Comparison of ENCODE assay signal across 20 mouse cellular contexts in the genomic region with DNA sequence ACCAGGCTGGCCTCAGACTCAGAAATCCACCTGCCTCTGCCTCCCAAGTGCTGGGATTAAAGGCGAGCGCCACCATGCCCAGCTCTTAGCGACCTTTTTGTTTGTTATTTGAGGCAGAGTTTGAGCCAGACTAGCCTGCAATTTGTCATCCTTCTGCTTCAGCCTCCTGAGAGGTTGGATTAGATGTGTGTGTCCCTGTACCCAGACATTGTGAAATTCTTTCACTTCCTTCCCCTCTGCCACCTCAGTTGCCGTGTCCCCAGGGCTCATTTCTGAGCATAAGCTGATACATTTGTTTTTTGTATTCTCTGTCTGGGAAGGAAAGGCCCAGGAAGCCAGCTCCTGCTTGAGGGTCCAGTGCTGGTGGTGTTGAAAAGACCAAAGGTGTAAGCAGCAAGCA. TPM values are rescaled to one million over a fixed set of nuclear protein-coding genes. Genes with fewer than 3 reads are reported as not detected.
DNase-seq lines count a peak whose midpoint lies in the region; ATAC-seq and TF ChIP-seq lines count a peak whose summit lies in the region.
"Had no signal": no experiment of that assay in that cellular context is flagged by ENCODE, and none has a peak within 500 bp of the region (broad histone marks: within the 10 kb centered on the region; RNA-seq: fewer than 3 reads in every experiment).

No protein-coding gene starts in this region.

- no peaks in the 10 kb centered on the region for H3K27me3 ChIP-seq in lung, postnatal 0 days (replicated peaks; ENCODE audit: insufficient read depth, low read length)
- H3K27me3 ChIP-seq in forebrain, embryonic 10.5 days (ENCODE audit: poor library complexity, severe bottlenecking), result peaks cover 15% of the 10 kb centered on the region

- no peak for TF ChIP-seq EP300 in lung, postnatal 0 days (IDR thresholded peaks at IDR 0.05)

- whole genome bisulfite sequencing in lung, postnatal 0 days, result 65% methylated on average over 4 of the region's 4 CpGs
- WGBS in forebrain, embryonic 10.5 days, result 83% methylated on average over 4 of the region's 4 CpGs

- H3K36me3 ChIP-seq in lung, postnatal 0 days (ENCODE audit: insufficient read depth, low read length), result no peaks in the 10 kb centered on the region
- H3K36me3 ChIP-seq in forebrain, embryonic 10.5 days (replicated peaks), result peaks cover 16% of the 10 kb centered on the region

- peak; percentile 9 for DNase-seq in lung, postnatal 0 days (ENCODE audit: low spot score)
- DNase-seq in lung, postnatal 10 days, result no peak
- no peak for DNase-seq in ovary, postnatal 14 days (ENCODE audit: low spot score)
- DNase-seq in forebrain, embryonic 10.5 days (ENCODE audit: extremely low spot score, low spot score), result no peak
- DNase-seq: cerebellum, adult 11-12 months; cerebellum, adult 8-10 months; cerebellum, postnatal 10 days; cerebellum, postnatal 36 days; gastrocnemius, postnatal 25 days; heart, adult 2 months; heart, postnatal 14 days had no signal

- no peak for TF ChIP-seq CTCF in lung, postnatal 0 days (IDR thresholded peaks at IDR 0.05)

- H3K9me3 ChIP-seq in lung, postnatal 0 days (ENCODE audit: low read length), result no peaks in the 10 kb centered on the region
- H3K9me3 ChIP-seq in forebrain, embryonic 10.5 days, result no peaks in the 10 kb centered on the region
- H3K9me3 ChIP-seq: forebrain, embryonic 15.5 days; heart, embryonic 10.5 days; heart, embryonic 13.5 days had no signal

- H3K27ac ChIP-seq in lung, postnatal 0 days (ENCODE audit: low read length), result no peak overlapping the region
- no peak overlapping the region for H3K27ac ChIP-seq in forebrain, embryonic 10.5 days
- H3K27ac ChIP-seq: forebrain, embryonic 15.5 days; heart, adult 2 months; heart, embryonic 10.5 days; heart, embryonic 13.5 days; hindbrain, embryonic 14.5 days; hindbrain, postnatal 0 days had no signal

- no peak overlapping the region for H3K4me3 ChIP-seq in lung, postnatal 0 days (ENCODE audit: low read depth, low read length)
- H3K4me3 ChIP-seq in forebrain, embryonic 10.5 days, result no peak overlapping the region
- H3K4me3 ChIP-seq: forebrain, embryonic 15.5 days; heart, adult 2 months; heart, embryonic 10.5 days; heart, embryonic 13.5 days had no signal

- no peak for ATAC-seq in lung, postnatal 0 days
- 0 out of 2 replicates have a peak, but pooled peaks have one; percentile 37 for ATAC-seq in common myeloid progenitor, adult 5-6 weeks (replicated peaks; ENCODE audit: low read depth, poor library complexity, severe bottlenecking)
- peak; percentile 43; the same call in 1 of the 2 replicates for ATAC-seq in megakaryocyte progenitor cell, adult 5-6 weeks (replicated peaks; ENCODE audit: poor library complexity)
- ATAC-seq: activated CD4-positive, CD25-positive, alpha-beta regulatory T cell, adult 4 months; forebrain, embryonic 15.5 days; hindbrain, postnatal 0 days; inflammation-experienced regulatory T-cells, adult 6 months had no signal

- no peak overlapping the region for H3K4me2 ChIP-seq in lung, postnatal 0 days (replicated peaks; ENCODE audit: low read depth, low read length)
- H3K4me2 ChIP-seq: forebrain, embryonic 15.5 days; heart, embryonic 13.5 days; hindbrain, embryonic 14.5 days had no signal

- no peak overlapping the region for H3K9ac ChIP-seq in lung, postnatal 0 days (replicated peaks; ENCODE audit: low read depth)
- H3K9ac ChIP-seq: forebrain, embryonic 15.5 days; heart, embryonic 13.5 days; hindbrain, embryonic 14.5 days had no signal

- H3K4me1 ChIP-seq in lung, postnatal 0 days (ENCODE audit: insufficient read depth, low read depth, low read length), result no peaks in the 10 kb centered on the region
- H3K4me1 ChIP-seq in forebrain, embryonic 10.5 days, result peaks cover 7% of the 10 kb centered on the region
- H3K4me1 ChIP-seq: forebrain, embryonic 15.5 days had no signal

RNA-seq across cellular contexts. Expression of gene Mrto4, which starts 11.5 kb away (rescaled TPM):
- polyA plus RNA-seq in lung, postnatal 0 days (2015; fragmentation: Nextera tagmentation; extraction: Ambion mirVana), result 34.5 and 36.1 TPM in 2 replicates
- 62.4 and 68.3 TPM in 2 replicates for total RNA-seq in common myeloid progenitor, adult 5-6 weeks (2017)
- total RNA-seq in megakaryocyte progenitor cell, adult 5-6 weeks (2015), result 150 and 154 TPM in 2 replicates
- 72.2 and 75.9 TPM in 2 replicates for total RNA-seq in megakaryocyte progenitor cell, adult 5-6 weeks (2017)
- polyA plus RNA-seq in forebrain, embryonic 10.5 days (2016; fragmentation: Nextera tagmentation; extraction: Ambion mirVana), result 186 and 195 TPM in 2 replicates

RNA-seq across cellular contexts. Expression of gene Emc1, which starts 11.6 kb away (rescaled TPM):
- polyA plus RNA-seq in lung, postnatal 0 days (2015; fragmentation: Nextera tagmentation; extraction: Ambion mirVana), result 11.3 and 11.6 TPM in 2 replicates
- 30.5 and 43.8 TPM in 2 replicates for total RNA-seq in common myeloid progenitor, adult 5-6 weeks (2017)
- total RNA-seq in megakaryocyte progenitor cell, adult 5-6 weeks (2015), result 19.2 and 19.8 TPM in 2 replicates
- 30.3 and 42.6 TPM in 2 replicates for total RNA-seq in megakaryocyte progenitor cell, adult 5-6 weeks (2017)
- polyA plus RNA-seq in forebrain, embryonic 10.5 days (2016; fragmentation: Nextera tagmentation; extraction: Ambion mirVana), result 33.4 and 36.2 TPM in 2 replicates

RNA-seq across cellular contexts. Expression of gene Ubr4, which starts 11.6 kb away (rescaled TPM):
- polyA plus RNA-seq in lung, postnatal 0 days (2015; fragmentation: Nextera tagmentation; extraction: Ambion mirVana), result 49.2 and 50.8 TPM in 2 replicates
- total RNA-seq in common myeloid progenitor, adult 5-6 weeks (2017), result 62.5 and 91.7 TPM in 2 replicates
- 63.6 and 83.1 TPM in 2 replicates for total RNA-seq in megakaryocyte progenitor cell, adult 5-6 weeks (2015)
- total RNA-seq in megakaryocyte progenitor cell, adult 5-6 weeks (2017), result 41.7 and 46.1 TPM in 2 replicates
- polyA plus RNA-seq in forebrain, embryonic 10.5 days (2016; fragmentation: Nextera tagmentation; extraction: Ambion mirVana), result 57.4 and 63.4 TPM in 2 replicates

RNA-seq across cellular contexts. Expression of gene Akr7a5, which starts 30.3 kb away (rescaled TPM):
- 60.0 and 61.4 TPM in 2 replicates for polyA plus RNA-seq in lung, postnatal 0 days (2015; fragmentation: Nextera tagmentation; extraction: Ambion mirVana)
- 10.6 and 12.4 TPM in 2 replicates for total RNA-seq in common myeloid progenitor, adult 5-6 weeks (2017)
- 10.6 and 11.8 TPM in 2 replicates for total RNA-seq in megakaryocyte progenitor cell, adult 5-6 weeks (2015)
- 11.2 and 13.0 TPM in 2 replicates for total RNA-seq in megakaryocyte progenitor cell, adult 5-6 weeks (2017)
- 117 and 120 TPM in 2 replicates for polyA plus RNA-seq in forebrain, embryonic 10.5 days (2016; fragmentation: Nextera tagmentation; extraction: Ambion mirVana)

RNA-seq across cellular contexts. Expression of gene Pqlc2, which starts 30.3 kb away (rescaled TPM):
- 14.4 and 17.4 TPM in 2 replicates for polyA plus RNA-seq in lung, postnatal 0 days (2015; fragmentation: Nextera tagmentation; extraction: Ambion mirVana)
- total RNA-seq in common myeloid progenitor, adult 5-6 weeks (2017), result 2.6 and 3.6 TPM in 2 replicates
- 3.5 and 5.6 TPM in 2 replicates for total RNA-seq in megakaryocyte progenitor cell, adult 5-6 weeks (2015)
- total RNA-seq in megakaryocyte progenitor cell, adult 5-6 weeks (2017), result 1.3 and 3.9 TPM in 2 replicates
- 13.6 and 14.7 TPM in 2 replicates for polyA plus RNA-seq in forebrain, embryonic 10.5 days (2016; fragmentation: Nextera tagmentation; extraction: Ambion mirVana)
